Mouse (Mus musculus): ENCODE results near the gene Nhlrc3. TPM values are rescaled to one million over a fixed set of nuclear protein-coding genes. Genes with fewer than 3 reads are reported as not detected.

Gene Nhlrc3
- 7.9 and 9.8 TPM in 2 replicates for polyA plus RNA-seq (2014; fragmentation: Nextera tagmentation; extraction: Ambion mirVana)

- H3K9ac ChIP-seq (ENCODE audit: low read length) = peak within 1 kb of the TSS; percentile 87
- 0 out of 2 replicates have a peak, but pooled peaks cover 3% of the 10 kb centered on the region for H3K4me1 ChIP-seq (ENCODE audit: control insufficient read depth, insufficient read depth, low read length)
- H3K27me3 ChIP-seq (ENCODE audit: control insufficient read depth, insufficient read depth, low read length) = no peaks in the 10 kb centered on the region
- peak within 1 kb of the TSS; percentile 79; the same call in 1 of the 2 replicates for H3K27ac ChIP-seq (replicated peaks; ENCODE audit: low read depth, low read length)
- peak within 1 kb of the TSS; percentile 57 for H3K4me2 ChIP-seq (ENCODE audit: low read depth, severe bottlenecking)
- peaks cover 2% of the 10 kb centered on the region; the same call in 1 of the 2 replicates for H3K36me3 ChIP-seq (ENCODE audit: control insufficient read depth, insufficient read depth, low read length)
- peak within 1 kb of the TSS; percentile 78 for H3K4me3 ChIP-seq (ENCODE audit: low read depth, low read length)
- H3K9me3 ChIP-seq (ENCODE audit: control insufficient read depth, low read length) = no peaks in the 10 kb centered on the region
- peak; percentile 97 for ATAC-seq (ENCODE audit: insufficient number of reproducible peaks, low FRiP score, low TSS enrichment, low read depth)
- under 1% methylated on average over 52 of the region's 52 CpGs for WGBS
- DNase-seq (ENCODE audit: low spot score) = peak; percentile 92
Measured at GRCm38 (mm10) chr3:53463046-53463764, at the start of gene Nhlrc3, which contains the start of gene Proser1. TSS of gene Nhlrc3 (minus strand) at chr3:53463332. TSS of gene Proser1 (plus strand) at chr3:53463666.

DNA sequence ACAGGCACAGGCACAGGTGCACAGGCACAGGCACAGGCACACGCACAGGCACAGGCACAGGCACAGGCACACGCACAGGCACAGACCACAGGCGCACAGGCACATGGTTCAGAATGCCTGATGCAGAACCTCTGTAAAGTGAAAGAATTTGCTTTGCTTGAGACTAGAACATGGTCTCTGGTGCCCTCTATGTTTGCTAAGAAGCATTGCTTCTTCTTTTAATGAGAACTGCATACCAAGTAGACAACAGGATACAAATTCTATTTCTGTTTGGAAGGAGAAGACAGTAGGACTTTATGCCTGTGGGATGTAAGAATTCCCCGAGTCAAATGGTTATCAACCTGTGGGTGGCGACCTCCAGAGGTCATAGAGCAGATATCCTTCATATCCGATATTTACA, 39.3 kb upstream of the Nhlrc3 start:
- H3K4me3 ChIP-seq (ENCODE audit: low read depth, low read length) = no peak overlapping the region
- 76% methylated on average over 6 of the region's 6 CpGs for WGBS
- H3K36me3 ChIP-seq (ENCODE audit: control insufficient read depth, insufficient read depth, low read length) = no peaks in the 10 kb centered on the region
- no peaks in the 10 kb centered on the region for H3K27me3 ChIP-seq (ENCODE audit: control insufficient read depth, insufficient read depth, low read length)
- H3K27ac ChIP-seq (replicated peaks; ENCODE audit: low read depth, low read length) = no peak overlapping the region
- ATAC-seq (ENCODE audit: insufficient number of reproducible peaks, low FRiP score, low TSS enrichment, low read depth) = no peak
- no peaks in the 10 kb centered on the region for H3K4me1 ChIP-seq (ENCODE audit: control insufficient read depth, insufficient read depth, low read length)
- H3K9me3 ChIP-seq (ENCODE audit: control insufficient read depth, low read length) = no peaks in the 10 kb centered on the region
- H3K9ac ChIP-seq (ENCODE audit: low read length) = no peak overlapping the region
- DNase-seq (ENCODE audit: low spot score) = no peak
- no peak overlapping the region for H3K4me2 ChIP-seq (ENCODE audit: low read depth, severe bottlenecking)

GRCm38 (mm10) chr3:53498351-53498905, 35.3 kb upstream of the Nhlrc3 start:
- ATAC-seq (ENCODE audit: insufficient number of reproducible peaks, low FRiP score, low TSS enrichment, low read depth) (no peak), DNase-seq (ENCODE audit: low spot score) (no peak)
- WGBS = 82% methylated on average over 6 of the region's 6 CpGs
- no peak overlapping the region for H3K9ac ChIP-seq (ENCODE audit: low read length)
- no peak overlapping the region for H3K27ac ChIP-seq (replicated peaks; ENCODE audit: low read depth, low read length)
- H3K4me2 ChIP-seq (ENCODE audit: low read depth, severe bottlenecking) = no peak overlapping the region
- no peaks in the 10 kb centered on the region for H3K36me3 ChIP-seq (ENCODE audit: control insufficient read depth, insufficient read depth, low read length)
- H3K9me3 ChIP-seq (ENCODE audit: control insufficient read depth, low read length) = no peaks in the 10 kb centered on the region
- no peak overlapping the region for H3K4me3 ChIP-seq (ENCODE audit: low read depth, low read length)
- H3K4me1 ChIP-seq (ENCODE audit: control insufficient read depth, insufficient read depth, low read length) = no peaks in the 10 kb centered on the region
- H3K27me3 ChIP-seq (ENCODE audit: control insufficient read depth, insufficient read depth, low read length) = no peaks in the 10 kb centered on the region

GRCm38 (mm10) chr3:53488353-53488752, 25.2 kb upstream of the Nhlrc3 start, which contains the start of gene Stoml3:
TSS of gene Stoml3 (plus strand) at chr3:53488653.
- no peaks in the 10 kb centered on the region for H3K9me3 ChIP-seq (ENCODE audit: control insufficient read depth, low read length)
- no peak for DNase-seq (ENCODE audit: low spot score)
- H3K4me3 ChIP-seq (ENCODE audit: low read depth, low read length) = no peak within 1 kb of the TSS
- no peaks in the 10 kb centered on the region for H3K4me1 ChIP-seq (ENCODE audit: control insufficient read depth, insufficient read depth, low read length)
- H3K27me3 ChIP-seq (ENCODE audit: control insufficient read depth, insufficient read depth, low read length) = no peaks in the 10 kb centered on the region
- no peak within 1 kb of the TSS for H3K4me2 ChIP-seq (ENCODE audit: low read depth, severe bottlenecking)
- H3K9ac ChIP-seq (ENCODE audit: low read length) = no peak within 1 kb of the TSS
- H3K27ac ChIP-seq (replicated peaks; ENCODE audit: low read depth, low read length) = no peak within 1 kb of the TSS
- no peaks in the 10 kb centered on the region for H3K36me3 ChIP-seq (ENCODE audit: control insufficient read depth, insufficient read depth, low read length)
- WGBS = 80% methylated on average over 6 of the region's 6 CpGs
- no peak for ATAC-seq (ENCODE audit: insufficient number of reproducible peaks, low FRiP score, low TSS enrichment, low read depth)

- no peaks in the 10 kb centered on the region for H3K36me3 ChIP-seq (ENCODE audit: control insufficient read depth, insufficient read depth, low read length)
- no peaks in the 10 kb centered on the region for H3K27me3 ChIP-seq (ENCODE audit: control insufficient read depth, insufficient read depth, low read length)
- H3K4me3 ChIP-seq (ENCODE audit: low read depth, low read length) = no peak overlapping the region
- no peak for ATAC-seq (ENCODE audit: insufficient number of reproducible peaks, low FRiP score, low TSS enrichment, low read depth)
- WGBS = 64% methylated on average over 9 of the region's 9 CpGs
- H3K9me3 ChIP-seq (ENCODE audit: control insufficient read depth, low read length) = no peaks in the 10 kb centered on the region
- no peak overlapping the region for H3K4me2 ChIP-seq (ENCODE audit: low read depth, severe bottlenecking)
- H3K27ac ChIP-seq (replicated peaks; ENCODE audit: low read depth, low read length) = no peak overlapping the region
- no peak for DNase-seq (ENCODE audit: low spot score)
- H3K4me1 ChIP-seq (ENCODE audit: control insufficient read depth, insufficient read depth, low read length) = no peaks in the 10 kb centered on the region
- H3K9ac ChIP-seq (ENCODE audit: low read length) = no peak overlapping the region
Measured at GRCm38 (mm10) chr3:53486996-53487576, 24.0 kb upstream of the Nhlrc3 start.

- H3K27me3 ChIP-seq (ENCODE audit: control insufficient read depth, insufficient read depth, low read length) = no peaks in the 10 kb centered on the region
- 86% methylated on average over 10 of the region's 10 CpGs for WGBS
- H3K27ac ChIP-seq (replicated peaks; ENCODE audit: low read depth, low read length) = no peak overlapping the region
- H3K4me1 ChIP-seq (ENCODE audit: control insufficient read depth, insufficient read depth, low read length) = no peaks in the 10 kb centered on the region
- H3K4me3 ChIP-seq (ENCODE audit: low read depth, low read length) = no peak overlapping the region
- no peaks in the 10 kb centered on the region; the same call in 1 of the 2 replicates for H3K36me3 ChIP-seq (ENCODE audit: control insufficient read depth, insufficient read depth, low read length)
- DNase-seq (ENCODE audit: low spot score) = no peak
- H3K9ac ChIP-seq (ENCODE audit: low read length) = no peak overlapping the region
- H3K4me2 ChIP-seq (ENCODE audit: low read depth, severe bottlenecking) = no peak overlapping the region
- no peaks in the 10 kb centered on the region for H3K9me3 ChIP-seq (ENCODE audit: control insufficient read depth, low read length)
- ATAC-seq (ENCODE audit: insufficient number of reproducible peaks, low FRiP score, low TSS enrichment, low read depth) = no peak
Measured at GRCm38 (mm10) chr3:53486561-53486960, 23.4 kb upstream of the Nhlrc3 start.

DNA sequence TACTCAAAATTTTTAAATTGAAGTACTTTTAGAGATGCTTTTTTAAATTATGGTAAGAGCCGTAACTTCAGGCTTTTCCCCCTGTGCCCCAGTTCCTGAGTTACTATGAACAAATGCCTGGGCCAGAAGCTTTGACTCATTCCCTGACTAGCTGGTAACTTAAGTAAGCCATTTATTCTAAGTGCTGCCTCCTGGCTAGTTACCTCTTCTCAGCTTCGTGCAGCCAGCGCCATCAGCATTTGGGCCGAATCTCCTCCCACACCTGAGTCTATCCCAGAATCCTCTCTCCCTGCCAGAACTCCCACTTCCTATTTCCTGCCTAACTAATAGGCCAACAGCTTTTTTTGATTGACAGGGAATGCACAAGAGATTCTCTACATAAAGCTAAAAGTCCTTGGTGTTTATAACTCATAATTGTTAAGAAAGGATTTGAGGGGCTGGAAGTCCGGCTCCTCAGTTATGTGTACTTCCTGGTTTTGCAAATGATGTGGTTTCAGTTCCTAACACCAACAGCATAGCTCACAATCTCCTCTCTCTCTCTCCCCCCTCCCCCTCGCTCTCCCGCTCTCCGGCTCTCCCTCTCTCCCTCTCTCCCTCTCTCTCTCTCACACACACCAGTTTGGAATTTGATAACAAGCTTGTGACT, 20.4 kb upstream of the Nhlrc3 start:
- H3K4me2 ChIP-seq (ENCODE audit: low read depth, severe bottlenecking) = no peak overlapping the region
- no peak overlapping the region for H3K4me3 ChIP-seq (ENCODE audit: low read depth, low read length)
- WGBS = 85% methylated on average over 8 of the region's 8 CpGs
- DNase-seq (ENCODE audit: low spot score) = no peak
- H3K27me3 ChIP-seq (ENCODE audit: control insufficient read depth, insufficient read depth, low read length) = no peaks in the 10 kb centered on the region
- no peak overlapping the region for H3K9ac ChIP-seq (ENCODE audit: low read length)
- H3K4me1 ChIP-seq (ENCODE audit: control insufficient read depth, insufficient read depth, low read length) = no peaks in the 10 kb centered on the region
- H3K9me3 ChIP-seq (ENCODE audit: control insufficient read depth, low read length) = no peaks in the 10 kb centered on the region
- no peak for ATAC-seq (ENCODE audit: insufficient number of reproducible peaks, low FRiP score, low TSS enrichment, low read depth)
- H3K36me3 ChIP-seq (ENCODE audit: control insufficient read depth, insufficient read depth, low read length) = peaks cover 6% of the 10 kb centered on the region; the same call in 1 of the 2 replicates
- H3K27ac ChIP-seq (replicated peaks; ENCODE audit: low read depth, low read length) = no peak overlapping the region

DNA sequence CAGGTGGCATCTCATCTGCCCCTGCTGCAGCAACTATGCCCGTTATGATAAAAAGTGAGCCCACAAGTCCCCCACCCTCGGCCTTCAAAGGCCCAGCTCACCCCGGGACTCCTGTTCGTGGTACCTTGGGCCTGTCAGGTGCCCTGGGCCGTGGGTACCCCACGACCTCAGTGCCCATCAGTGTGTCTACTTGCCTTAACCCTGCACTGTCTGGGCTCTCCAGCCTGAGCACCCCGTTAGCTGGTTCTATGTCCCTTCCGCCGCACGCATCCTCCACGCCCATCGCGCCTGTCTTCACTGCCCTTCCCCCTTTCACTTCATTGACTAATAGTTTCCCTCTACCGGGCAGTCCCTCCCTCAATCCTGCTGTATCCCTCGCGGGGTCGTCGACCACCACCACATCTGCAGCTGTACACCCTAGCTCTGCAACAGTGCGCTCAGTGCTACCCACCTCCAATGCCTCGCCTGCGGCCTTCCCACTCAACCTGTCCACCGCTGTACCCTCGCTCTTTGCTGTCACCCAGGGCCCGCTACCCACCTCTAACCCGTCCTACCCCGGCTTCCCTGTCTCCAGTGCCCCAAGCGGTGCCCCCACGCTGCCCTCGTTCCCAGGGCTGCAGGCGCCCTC, 15.4 kb upstream of the Nhlrc3 start:
- Histone ChIP-seq H3K27ac (replicated peaks; ENCODE audit: low read depth, low read length) (no peak overlapping the region), H3K27me3 (ENCODE audit: control insufficient read depth, insufficient read depth, low read length) (no peaks in the 10 kb centered on the region), H3K4me2 (ENCODE audit: low read depth, severe bottlenecking) (no peak overlapping the region), H3K9me3 (ENCODE audit: control insufficient read depth, low read length) (no peaks in the 10 kb centered on the region), H3K4me1 (ENCODE audit: control insufficient read depth, insufficient read depth, low read length) (no peaks in the 10 kb centered on the region), H3K9ac (ENCODE audit: low read length) (no peak overlapping the region), H3K4me3 (ENCODE audit: low read depth, low read length) (no peak overlapping the region), H3K36me3 (ENCODE audit: control insufficient read depth, insufficient read depth, low read length) (peaks cover 31% of the 10 kb centered on the region)
- ATAC-seq (ENCODE audit: insufficient number of reproducible peaks, low FRiP score, low TSS enrichment, low read depth) (peak; percentile 47; the same call in 1 of the 2 replicates), DNase-seq (ENCODE audit: low spot score) (no peak)
- 95% methylated on average over 30 of the region's 30 CpGs for WGBS

Measured in limb, embryonic 11.5 days (tissue).